Mouse (Mus musculus) CH12.LX (cell line): ENCODE measurements around the gene Cadm1.

ENCODE experiments used
- CTCF ChIP-seq, 2 experiments: IDR thresholded peaks in 1 of 2; conservative IDR thresholded peaks in 1 of 2; 2 replicates each; pipeline ENCODE4 v1.5.1; 2011 to 2012; ENCODE audit warnings: low read depth in 2 of 2, low read length in 2 of 2, improper control_type of control experiment in 1 of 2, inconsistent platforms in 1 of 2, mild to moderate bottlenecking in 1 of 2, moderate library complexity in 1 of 2
- EP300 ChIP-seq: IDR thresholded peaks from 2 replicates; pipeline ENCODE4 v1.6.1; 2011; ENCODE audit warnings: low read length, improper control_type of control experiment
- GABPA ChIP-seq: IDR thresholded peaks from 2 replicates; pipeline ENCODE4 v1.6.1; 2012; ENCODE audit warnings: low read depth, low read length, improper control_type of control experiment, inconsistent platforms; ENCODE audit not compliant: insufficient replicate concordance
- HCFC1 ChIP-seq: IDR thresholded peaks from 2 replicates; pipeline ENCODE4 v1.6.1; 2012; ENCODE audit warnings: low read depth, mild to moderate bottlenecking, inconsistent platforms, low read length, improper control_type of control experiment
- JUND ChIP-seq: conservative IDR thresholded peaks from 2 replicates; pipeline ENCODE4 v1.6.1; 2011; ENCODE audit warnings: low read depth, low read length, improper control_type of control experiment
- MAFK ChIP-seq: IDR thresholded peaks from 2 replicates; pipeline ENCODE4 v1.6.1; 2011; ENCODE audit warnings: low read length, improper control_type of control experiment; ENCODE audit not compliant: insufficient replicate concordance
- MEF2A ChIP-seq: IDR thresholded peaks from 2 replicates; pipeline ENCODE4 v1.6.1; 2014; ENCODE audit warnings: low read depth, mild to moderate bottlenecking, inconsistent platforms, low read length, improper control_type of control experiment, borderline replicate concordance
- POLR2A ChIP-seq: IDR thresholded peaks from 2 replicates; pipeline ENCODE4 v1.6.1; 2011; ENCODE audit warnings: low read depth, mild to moderate bottlenecking, improper control_type of control experiment, low read length
- RCOR1 ChIP-seq: conservative IDR thresholded peaks from 2 replicates; pipeline ENCODE4 v1.6.1; 2012; ENCODE audit warnings: low read depth, mild to moderate bottlenecking, inconsistent platforms, low read length, improper control_type of control experiment
- TBP ChIP-seq: conservative IDR thresholded peaks from 2 replicates; pipeline ENCODE4 v1.6.1; 2011; ENCODE audit warnings: low read depth, low read length, improper control_type of control experiment
- TCF12 ChIP-seq: IDR thresholded peaks from 2 replicates; pipeline ENCODE4 v1.6.1; 2014; ENCODE audit warnings: low read depth, mild to moderate bottlenecking, inconsistent platforms, low read length, improper control_type of control experiment
- USF2 ChIP-seq: conservative IDR thresholded peaks from 2 replicates; pipeline ENCODE4 v1.6.1; 2011; ENCODE audit warnings: low read depth, low read length, improper control_type of control experiment
- ZC3H11A ChIP-seq: IDR thresholded peaks from 2 replicates; pipeline ENCODE4 v1.6.1; 2012; ENCODE audit warnings: low read depth, mild to moderate bottlenecking, inconsistent platforms, low read length, improper control_type of control experiment

DNA sequence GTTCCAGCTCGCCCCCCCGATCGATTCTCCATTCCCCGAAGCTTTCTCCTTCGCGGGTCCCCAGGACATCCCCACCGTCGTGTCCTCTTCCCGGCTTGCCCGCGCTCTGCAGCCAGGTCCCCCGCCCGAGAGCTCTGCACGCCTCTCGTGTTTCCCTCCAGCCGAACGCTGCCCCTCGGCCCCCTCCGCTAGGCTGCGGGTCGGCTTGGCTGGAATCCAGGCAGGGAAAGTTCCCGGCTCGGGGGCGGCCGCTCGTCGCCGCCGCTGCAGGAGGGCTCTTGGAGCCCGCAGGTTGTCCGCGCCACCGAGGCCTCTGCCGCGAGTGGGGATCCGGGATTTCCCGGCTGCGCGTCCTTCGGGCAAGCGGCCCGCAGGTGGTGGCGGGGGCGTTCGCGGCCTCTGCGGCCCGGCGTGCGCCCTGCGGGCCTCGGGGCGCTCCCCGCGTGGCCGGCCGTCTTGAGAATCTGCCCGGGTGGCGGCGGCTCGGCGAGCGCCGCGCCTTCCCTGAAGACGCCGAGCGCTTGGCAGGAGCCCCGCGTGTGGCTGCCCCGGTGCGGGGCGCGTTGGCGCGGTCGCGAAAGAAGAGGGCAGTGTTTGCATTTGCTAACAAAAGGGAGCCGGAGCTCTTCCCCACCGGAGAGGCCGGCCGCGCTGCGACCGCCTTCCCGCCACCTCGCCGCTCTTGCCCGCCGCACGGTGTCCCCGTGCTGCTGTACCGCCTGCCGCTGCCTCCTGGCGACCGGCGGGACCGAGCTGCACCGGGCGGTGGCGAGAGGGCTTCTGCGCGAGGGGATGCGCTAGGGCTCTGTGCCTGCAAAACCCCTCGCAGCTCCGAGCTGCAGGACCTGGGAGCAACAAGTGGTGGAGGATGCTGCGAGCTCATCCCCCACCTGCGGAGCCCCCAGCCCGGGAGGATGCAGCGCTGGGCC is 1.2 kb downstream of the Cadm1 start:
- TF ChIP-seq ZC3H11A = no peak
- TF ChIP-seq MEF2A = no peak
- TF ChIP-seq CTCF (conservative IDR thresholded peaks at IDR 0.05 in 1 of 2, IDR thresholded peaks at IDR 0.05 in 1 of 2; ENCODE audit: low read depth in 2 of 2, low read length in 2 of 2) = no peak
- no peak for TF ChIP-seq EP300
- no peak for TF ChIP-seq POLR2A
- TF ChIP-seq TCF12 = no peak
- TF ChIP-seq GABPA = no peak
- TF ChIP-seq JUND = no peak
- no peak for TF ChIP-seq RCOR1
- TF ChIP-seq USF2 = no peak
- TF ChIP-seq TBP = no peak
- TF ChIP-seq HCFC1 = no peak
- no peak for TF ChIP-seq MAFK
